Mouse (Mus musculus) kidney, adult 2 months (tissue): ENCODE measurements around the gene Wfdc15a.

ENCODE experiments used
- CTCF ChIP-seq: fragments of 200-500 bp; conservative IDR thresholded peaks from 2 replicates; pipeline ENCODE4 v1.5.1; 2011; ENCODE audit warnings: low read depth, mild to moderate bottlenecking, control low read depth, low read length, moderate library complexity, mixed read lengths; ENCODE audit not compliant: insufficient read depth, insufficient read length
- POLR2A ChIP-seq: fragments of 200-500 bp; IDR thresholded peaks from one replicate; pipeline ENCODE4 v1.6.1; 2011; ENCODE audit warnings: low read depth, low read length, control low read depth

DNA sequence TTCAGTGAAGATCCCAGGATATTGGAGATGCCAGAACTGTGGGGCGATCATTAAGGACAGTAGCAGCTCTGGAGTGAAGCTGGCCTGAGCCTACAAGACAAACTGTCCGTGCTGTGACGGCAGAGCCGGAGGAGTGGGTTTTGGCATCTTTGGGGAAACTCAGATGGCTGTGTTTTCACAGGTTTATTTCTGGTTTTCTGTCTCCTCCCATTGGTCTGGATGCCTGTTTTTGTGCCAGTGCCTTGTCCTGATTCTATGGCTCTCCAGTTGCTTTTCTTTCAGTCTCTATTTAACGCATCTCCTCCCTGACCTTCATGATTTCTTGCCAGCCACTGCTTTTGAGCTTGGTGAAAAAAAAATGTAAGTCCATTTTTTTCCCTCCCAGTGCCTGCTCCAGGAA, 12.8 kb upstream of the Wfdc15a start:
- TF ChIP-seq POLR2A (no peak), CTCF (no peak)
